Mouse (Mus musculus) skeletal muscle tissue, postnatal 0 days (tissue): Measurements from ENCODE around the gene Kmo. TPM values are rescaled to one million over a fixed set of nuclear protein-coding genes. Genes with fewer than 3 reads are reported as not detected.

Experiments used
- polyA plus RNA-seq: library from polyadenylated mRNA; unstranded; fragments of >200 nt; fragmentation: Nextera tagmentation; extraction: Ambion mirVana; gene quantifications from 2 replicates; pipeline ENCODE4 v1.2.1, GENCODE M21; 2015

The Kmo gene
- 0.23 and 0.26 TPM in 2 replicates for polyA plus RNA-seq

GRCm38 (mm10) chr1:175619814-175620431 is at the start of gene Kmo:
Gene Kmo (plus strand): TSS chr1:175620381.

GRCm38 (mm10) chr1:175625257-175625879 is 5.2 kb downstream of the Kmo start, which contains the start of gene Fh1:
Gene Fh1 (minus strand): TSS chr1:175625635.

GRCm38 (mm10) chr1:175692246-175692996 is 72.2 kb downstream of the Kmo start, which contains the start of the genes Opn3 and Chml:
Gene Opn3 (minus strand): TSS chr1:175692776.
Gene Chml (minus strand): TSS chr1:175692901.

GRCm38 (mm10) chr1:175698293-175698692 is 78.1 kb downstream of the Kmo start, which contains the start of gene Wdr64:
Gene Wdr64 (plus strand): TSS chr1:175698593.

Other genes starting within 250 kb of the Kmo start
- gene Rgs7, start 127.9 kb upstream of the Kmo start, polyA plus RNA-seq = 0.26 and 0.29 TPM in 2 replicates
- gene Fh1, start 5.3 kb downstream of the Kmo start, polyA plus RNA-seq = 171 and 176 TPM in 2 replicates
- 2.0 and 4.8 TPM in 2 replicates for gene Opn3, start 72.4 kb downstream of the Kmo start, polyA plus RNA-seq
- gene Chml, start 72.5 kb downstream of the Kmo start, polyA plus RNA-seq = 0.67 and 1.0 TPM in 2 replicates
- gene Wdr64, start 78.2 kb downstream of the Kmo start, polyA plus RNA-seq = not detected in 2 replicates